Mouse (Mus musculus): ENCODE results near the gene Psmb4. TPM values are rescaled to one million over a fixed set of nuclear protein-coding genes. Genes with fewer than 3 reads are reported as not detected.

Psmb4 gene
- polyA plus RNA-seq (2017; shearing (Covaris generic)) = 249 TPM

GRCm38 (mm10) chr3:94886316-94887224, at the start of gene Psmb4:
TSS of gene Psmb4 (minus strand) at chr3:94886961.

GRCm38 (mm10) chr3:94932809-94933564, 46.2 kb upstream of the Psmb4 start, which contains the start of gene Selenbp1:
TSS of gene Selenbp1 (plus strand) at chr3:94933056.

GRCm38 (mm10) chr3:94837183-94837890, 49.4 kb downstream of the Psmb4 start, which contains the start of gene Pogz:
TSS of gene Pogz (plus strand) at chr3:94837567.

Other genes starting within 250 kb of the Psmb4 start
- not detected for gene Gm10972, start 243.8 kb downstream of the Psmb4 start, polyA plus RNA-seq (2017; shearing (Covaris generic))
- 6.0 TPM for gene Tuft1, start 228.1 kb downstream of the Psmb4 start, polyA plus RNA-seq (2017; shearing (Covaris generic))
- not detected for gene Selenbp2, start 193.4 kb downstream of the Psmb4 start, polyA plus RNA-seq (2017; shearing (Covaris generic))
- 0.17 TPM for gene Cgn, start 100.5 kb downstream of the Psmb4 start, polyA plus RNA-seq (2017; shearing (Covaris generic))
- 16.5 TPM for gene Pogz, start 49.4 kb downstream of the Psmb4 start, polyA plus RNA-seq (2017; shearing (Covaris generic))
- not detected for gene Selenbp1, start 46.1 kb upstream of the Psmb4 start, polyA plus RNA-seq (2017; shearing (Covaris generic))
- 11.2 TPM for gene Rfx5, start 67.1 kb upstream of the Psmb4 start, polyA plus RNA-seq (2017; shearing (Covaris generic))
- gene Pi4kb, start 87.8 kb upstream of the Psmb4 start, polyA plus RNA-seq (2017; shearing (Covaris generic)) = 17.0 TPM
- 52.1 TPM for gene Zfp687, start 128.5 kb upstream of the Psmb4 start, polyA plus RNA-seq (2017; shearing (Covaris generic))
- gene Psmd4, start 155.7 kb upstream of the Psmb4 start, polyA plus RNA-seq (2017; shearing (Covaris generic)) = 264 TPM
- 34.8 TPM for gene Pip5k1a, start 220.0 kb upstream of the Psmb4 start, polyA plus RNA-seq (2017; shearing (Covaris generic))
- gene Vps72, start 224.1 kb upstream of the Psmb4 start, polyA plus RNA-seq (2017; shearing (Covaris generic)) = 81.8 TPM
- 0.66 TPM for gene Tmod4, start 237.5 kb upstream of the Psmb4 start, polyA plus RNA-seq (2017; shearing (Covaris generic))
- 70.8 TPM for gene Scnm1, start 247.1 kb upstream of the Psmb4 start, polyA plus RNA-seq (2017; shearing (Covaris generic))
- 26.1 TPM for gene Lysmd1, start 247.1 kb upstream of the Psmb4 start, polyA plus RNA-seq (2017; shearing (Covaris generic))

Measured in effector memory CD4-positive, alpha-beta T cell, adult 5 months (primary cell).